Mouse (Mus musculus): Measurements from ENCODE around the gene Akap1.

- TF ChIP-seq CTCF (IDR thresholded peaks at IDR 0.05; ENCODE audit: low read depth, low read length): no peak
- no peak for TF ChIP-seq EP300 (IDR thresholded peaks at IDR 0.05; ENCODE audit: insufficient read depth, low read depth, low read length)
- no peak for TF ChIP-seq POLR2A (IDR thresholded peaks at IDR 0.05; ENCODE audit: insufficient read depth, low read length)
These were observed 10.8 kb downstream of the Akap1 start for GRCm38 (mm10) chr11:88853588-88853987.
